Comparison of ENCODE assay signal across 9 mouse cellular contexts in genomic region chr11:54122416-54123264, GRCm38 (mm10). TPM values are rescaled to one million over a fixed set of nuclear protein-coding genes. Genes with fewer than 3 reads are reported as not detected.
A peak's percentile ranks its signal among the peaks of the same experiment; 100 is the strongest.
DNase-seq lines count a peak whose midpoint lies in the region; ATAC-seq and TF ChIP-seq lines count a peak whose summit lies in the region.
"Had no signal": no experiment of that assay in that cellular context is flagged by ENCODE, and none has a peak within 500 bp of the region (broad histone marks: within the 10 kb centered on the region; RNA-seq: fewer than 3 reads in every experiment).

No protein-coding gene starts in this region.

- no peak for ATAC-seq in liver, embryonic 11.5 days (replicated peaks; ENCODE audit: low FRiP score)
- ATAC-seq in embryonic facial prominence, embryonic 14.5 days (ENCODE audit: low read depth) = peak; percentile 76; the same call in 1 of the 2 replicates
- peak; percentile 81 for ATAC-seq in heart, embryonic 16.5 days (replicated peaks; ENCODE audit: extremely low read depth, insufficient read depth, low FRiP score)

- no peaks in the 10 kb centered on the region for H3K9me3 ChIP-seq in liver, embryonic 11.5 days (ENCODE audit: control insufficient read depth, low read length)
- H3K9me3 ChIP-seq in embryonic facial prominence, embryonic 14.5 days (ENCODE audit: control insufficient read depth, low read length) = no peaks in the 10 kb centered on the region
- no peaks in the 10 kb centered on the region for H3K9me3 ChIP-seq in heart, embryonic 16.5 days (replicated peaks; ENCODE audit: control insufficient read depth, low read length)
- H3K9me3 ChIP-seq: limb, embryonic 12.5 days had no signal

- H3K9ac ChIP-seq in liver, adult 2 months (ENCODE audit: low read depth, low read length) = no peak overlapping the region
- H3K9ac ChIP-seq in liver, embryonic 11.5 days (ENCODE audit: low read depth, low read length) = no peak overlapping the region
- H3K9ac ChIP-seq in embryonic facial prominence, embryonic 14.5 days (ENCODE audit: low read depth, low read length) = no peak overlapping the region
- H3K9ac ChIP-seq in heart, embryonic 16.5 days (ENCODE audit: low read length) = no peak overlapping the region
- H3K9ac ChIP-seq: limb, embryonic 12.5 days had no signal

- no peak overlapping the region for H3K4me3 ChIP-seq in liver, adult 2 months (ENCODE audit: insufficient read depth, low read depth, low read length)
- no peak overlapping the region for H3K4me3 ChIP-seq in liver, embryonic 11.5 days (ENCODE audit: low read depth, low read length)
- H3K4me3 ChIP-seq in embryonic facial prominence, embryonic 14.5 days (ENCODE audit: low read depth, low read length) = no peak overlapping the region
- no peak overlapping the region for H3K4me3 ChIP-seq in heart, embryonic 16.5 days (ENCODE audit: low read length)
- H3K4me3 ChIP-seq: limb, embryonic 12.5 days had no signal

- no peaks in the 10 kb centered on the region for H3K4me1 ChIP-seq in liver, adult 2 months (ENCODE audit: control insufficient read depth, insufficient read depth, low read length)
- H3K4me1 ChIP-seq in liver, embryonic 11.5 days (replicated peaks; ENCODE audit: control insufficient read depth, insufficient read depth, low read length) = peaks cover 9% of the 10 kb centered on the region
- peaks cover 11% of the 10 kb centered on the region for H3K4me1 ChIP-seq in embryonic facial prominence, embryonic 14.5 days (ENCODE audit: control insufficient read depth, insufficient read depth, low read length)
- peaks cover 30% of the 10 kb centered on the region for H3K4me1 ChIP-seq in heart, embryonic 16.5 days (ENCODE audit: control insufficient read depth, insufficient read depth, low read length)

- no peak overlapping the region for H3K27ac ChIP-seq in liver, adult 2 months (replicated peaks; ENCODE audit: insufficient read depth, low read depth, low read length)
- no peak overlapping the region for H3K27ac ChIP-seq in liver, embryonic 11.5 days (ENCODE audit: low read depth, low read length)
- no peak overlapping the region for H3K27ac ChIP-seq in embryonic facial prominence, embryonic 14.5 days (replicated peaks; ENCODE audit: low read depth, low read length)
- H3K27ac ChIP-seq in heart, embryonic 16.5 days (ENCODE audit: low read length) = peak overlapping the region; percentile 79
- H3K27ac ChIP-seq: limb, embryonic 12.5 days had no signal

- peak; percentile 77 for DNase-seq in liver, adult 2 months (ENCODE audit: extremely low read depth, low read depth, low spot score)
- DNase-seq in liver, embryonic 11.5 days (ENCODE audit: low spot score) = no peak
- DNase-seq in embryonic facial prominence, embryonic 14.5 days (ENCODE audit: low spot score) = peak; percentile 84
- peak; percentile 75 for DNase-seq in layer of hippocampus, adult 11-12 months (ENCODE audit: low spot score)
- peak; percentile 78 for DNase-seq in lung, postnatal 14 days
- peak; percentile 93 for DNase-seq in skeletal muscle tissue, adult 2 months (ENCODE audit: low read depth, low spot score)
- DNase-seq in T-cell, adult 2 months (ENCODE audit: low spot score) = no peak

- H3K27me3 ChIP-seq in liver, adult 2 months (ENCODE audit: control insufficient read depth, insufficient read depth, low read length) = no peaks in the 10 kb centered on the region
- 0 out of 2 replicates have a peak, but pooled peaks cover 2% of the 10 kb centered on the region for H3K27me3 ChIP-seq in liver, embryonic 11.5 days (replicated peaks; ENCODE audit: control insufficient read depth, insufficient read depth, low read length)
- no peaks in the 10 kb centered on the region for H3K27me3 ChIP-seq in embryonic facial prominence, embryonic 14.5 days (replicated peaks; ENCODE audit: control insufficient read depth, insufficient read depth, low read length)
- no peaks in the 10 kb centered on the region for H3K27me3 ChIP-seq in heart, embryonic 16.5 days (ENCODE audit: control insufficient read depth, insufficient read depth, low read length)

- no peaks in the 10 kb centered on the region for H3K36me3 ChIP-seq in liver, adult 2 months (ENCODE audit: control insufficient read depth, insufficient read depth, low read length)
- H3K36me3 ChIP-seq in liver, embryonic 11.5 days (ENCODE audit: control insufficient read depth, insufficient read depth, low read length) = no peaks in the 10 kb centered on the region
- H3K36me3 ChIP-seq in embryonic facial prominence, embryonic 14.5 days (ENCODE audit: control insufficient read depth, insufficient read depth, low read length) = peaks cover 49% of the 10 kb centered on the region
- peaks cover 25% of the 10 kb centered on the region for H3K36me3 ChIP-seq in heart, embryonic 16.5 days (ENCODE audit: control insufficient read depth, insufficient read depth)

- no peak overlapping the region for H3K4me2 ChIP-seq in liver, embryonic 11.5 days
- H3K4me2 ChIP-seq in embryonic facial prominence, embryonic 14.5 days (ENCODE audit: low read depth, low read length) = no peak overlapping the region
- peak overlapping the region; percentile 26; the same call in 1 of the 2 replicates for H3K4me2 ChIP-seq in heart, embryonic 16.5 days (ENCODE audit: low read depth, low read length)
- H3K4me2 ChIP-seq: limb, embryonic 12.5 days had no signal

- H3K79me2 ChIP-seq in liver, adult 2 months (ENCODE audit: control insufficient read depth, insufficient read depth, low read length) = no peaks in the 10 kb centered on the region

- 48% methylated on average over 14 of the region's 14 CpGs for WGBS in liver, adult 2 months
- WGBS in liver, embryonic 11.5 days = 74% methylated on average over 14 of the region's 14 CpGs
- 68% methylated on average over 14 of the region's 14 CpGs for WGBS in embryonic facial prominence, embryonic 14.5 days
- 39% methylated on average over 14 of the region's 14 CpGs for WGBS in heart, embryonic 16.5 days

- no peak for TF ChIP-seq CTCF in liver, adult 2 months (IDR thresholded peaks at IDR 0.05; ENCODE audit: low read depth, low read length)

- TF ChIP-seq POLR2A in liver, adult 2 months (IDR thresholded peaks at IDR 0.05; ENCODE audit: extremely low read depth, insufficient read depth, low read length) = no peak

RNA-seq across cellular contexts. Expression of gene P4ha2, which starts 22.7 kb away (rescaled TPM):
- 4.4 and 5.5 TPM in 2 replicates for total RNA-seq in liver, adult 2 months (2014; rRNA removed)
- 2.9 and 3.7 TPM in 2 replicates for polyA plus RNA-seq in liver, adult 2 months (2012; rRNA removed)
- 24.3 and 25.7 TPM in 2 replicates for polyA plus RNA-seq in liver, embryonic 11.5 days (2014; fragmentation: Nextera tagmentation; extraction: Ambion mirVana)
- polyA plus RNA-seq in embryonic facial prominence, embryonic 14.5 days (2014; fragmentation: Nextera tagmentation; extraction: Ambion mirVana) = 107 and 120 TPM in 2 replicates
- 53.3 and 61.1 TPM in 2 replicates for polyA plus RNA-seq in heart, embryonic 16.5 days (2015; fragmentation: Nextera tagmentation; extraction: Ambion mirVana)

RNA-seq across cellular contexts. Expression of gene Pdlim4, which starts 53.8 kb away (rescaled TPM):
- total RNA-seq in liver, adult 2 months (2014; rRNA removed) = 1.6 and 1.9 TPM in 2 replicates
- polyA plus RNA-seq in liver, adult 2 months (2012; rRNA removed) = 2.6 and 3.0 TPM in 2 replicates
- polyA plus RNA-seq in liver, embryonic 11.5 days (2014; fragmentation: Nextera tagmentation; extraction: Ambion mirVana) = 13.1 and 13.2 TPM in 2 replicates
- 115 and 132 TPM in 2 replicates for polyA plus RNA-seq in embryonic facial prominence, embryonic 14.5 days (2014; fragmentation: Nextera tagmentation; extraction: Ambion mirVana)
- 16.0 and 26.4 TPM in 2 replicates for polyA plus RNA-seq in heart, embryonic 16.5 days (2015; fragmentation: Nextera tagmentation; extraction: Ambion mirVana)

Comparison
In these comparisons a context has a peak if more than half of its experiments do, and no peak if none do; other contexts are left out.
1. DNase-seq: peak in liver, adult 2 months (single experiment), embryonic facial prominence, embryonic 14.5 days (single experiment), layer of hippocampus, adult 11-12 months (single experiment), lung, postnatal 14 days (single experiment) and skeletal muscle tissue, adult 2 months (single experiment); none in liver, embryonic 11.5 days (single experiment) and T-cell, adult 2 months (single experiment).